Mouse (Mus musculus) cerebellum, postnatal 10 days (tissue): Measurements from ENCODE around the gene BC016579.

Source experiments
- DNase-seq, 2 experiments: peaks; one replicate each; pipeline ENCODE4 v3.0.0; 2021; ENCODE audit warnings: mixed read lengths in 2 of 2

BC016579 gene

DNA sequence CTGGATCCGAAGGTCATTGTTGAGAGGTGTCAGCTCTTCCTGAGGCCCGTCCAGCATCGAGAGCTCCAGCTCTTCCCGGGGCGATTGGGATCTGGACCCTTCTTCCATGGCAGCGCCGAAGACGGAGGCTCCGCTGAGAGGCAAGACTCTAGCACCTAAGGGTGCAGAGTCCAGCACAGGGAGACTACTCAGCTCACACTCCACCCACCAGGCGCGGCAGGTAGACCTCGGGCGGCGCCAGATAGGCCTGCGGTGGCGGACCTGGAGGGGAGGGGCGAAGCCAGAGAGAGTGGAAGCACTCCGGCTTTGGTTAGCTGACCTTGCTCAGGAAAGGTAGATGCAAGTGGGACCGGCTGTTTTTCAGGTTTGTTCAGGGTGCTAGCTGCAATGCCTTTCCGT, at the start of gene BC016579:
Gene BC016579, minus strand, starts transcription at position 135 of the 399 bp plus-strand sequence.
- DNase-seq = no peak

DNA sequence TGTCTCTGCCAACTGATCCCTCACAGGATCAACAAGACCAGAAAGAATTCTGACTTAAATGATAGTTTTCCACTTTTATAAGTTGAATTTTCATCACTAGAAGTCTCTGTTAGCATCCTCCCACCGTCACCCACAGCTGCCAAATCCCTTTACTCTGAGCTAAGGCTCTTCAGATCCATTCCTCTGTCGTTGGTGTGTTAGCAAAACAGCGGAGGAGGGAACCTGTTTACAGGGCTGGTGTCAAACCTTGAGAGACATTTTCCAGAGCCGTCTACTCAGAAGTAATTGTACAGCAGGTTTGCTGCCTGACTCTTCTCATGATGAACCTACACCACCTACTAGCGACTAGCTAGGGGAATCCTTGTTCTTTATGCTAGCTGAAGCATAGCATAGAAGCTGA, 45.4 kb upstream of the BC016579 start:
- DNase-seq = no peak

DNA sequence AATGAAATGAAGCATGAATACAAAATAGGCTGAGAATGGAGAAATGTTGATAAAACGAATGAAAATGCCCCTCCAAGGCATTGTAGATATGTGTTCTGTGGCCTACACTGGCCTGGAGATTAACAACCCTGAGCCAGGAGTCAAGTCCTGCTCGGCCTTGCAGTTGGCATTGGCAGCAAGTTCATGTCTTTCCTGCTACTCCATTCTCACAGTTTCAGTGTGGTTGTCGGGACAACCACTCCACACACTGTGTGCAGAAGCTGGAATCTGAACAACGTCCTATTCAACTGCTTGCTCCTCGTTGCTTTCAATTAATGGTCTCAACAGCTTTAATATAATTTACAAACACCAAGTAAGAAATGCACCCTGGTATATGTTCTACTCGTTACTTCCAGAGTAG, 44.1 kb upstream of the BC016579 start:
- DNase-seq = no peak

DNA sequence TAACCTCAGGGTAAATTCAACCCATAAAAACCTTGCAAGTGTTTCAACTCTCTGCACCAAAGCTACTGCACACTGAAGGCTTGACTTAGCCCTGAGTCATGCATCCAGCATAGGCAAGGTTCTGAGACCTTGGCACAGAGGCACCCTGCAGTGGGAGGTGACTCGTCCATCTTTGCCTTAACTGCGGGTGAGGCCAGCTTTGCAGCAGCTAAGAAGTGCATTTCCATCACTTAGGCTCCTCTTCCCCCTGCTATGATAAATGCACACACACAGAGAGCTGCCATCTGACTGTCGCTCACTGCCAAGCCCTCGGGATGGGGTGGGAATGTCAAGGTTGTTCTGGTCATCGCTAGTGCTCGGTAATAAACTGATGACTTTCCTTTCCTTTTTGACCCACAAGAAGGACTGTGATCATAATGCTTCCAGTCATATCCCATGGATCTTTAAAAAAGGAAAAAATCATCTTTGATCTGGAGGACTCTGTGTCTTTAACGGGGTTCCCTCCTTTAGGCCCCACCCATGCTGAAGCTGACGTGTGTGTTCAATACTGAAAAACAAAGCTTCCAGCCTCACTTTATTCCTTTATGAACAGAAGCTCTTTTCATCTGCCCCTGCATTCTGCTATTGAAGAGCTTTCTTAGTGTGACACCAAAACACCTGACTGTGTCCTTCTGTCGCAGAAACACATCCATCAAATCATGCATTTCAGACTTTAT, 41.7 kb upstream of the BC016579 start:
- peak; percentile 65 to 82 for DNase-seq

DNA sequence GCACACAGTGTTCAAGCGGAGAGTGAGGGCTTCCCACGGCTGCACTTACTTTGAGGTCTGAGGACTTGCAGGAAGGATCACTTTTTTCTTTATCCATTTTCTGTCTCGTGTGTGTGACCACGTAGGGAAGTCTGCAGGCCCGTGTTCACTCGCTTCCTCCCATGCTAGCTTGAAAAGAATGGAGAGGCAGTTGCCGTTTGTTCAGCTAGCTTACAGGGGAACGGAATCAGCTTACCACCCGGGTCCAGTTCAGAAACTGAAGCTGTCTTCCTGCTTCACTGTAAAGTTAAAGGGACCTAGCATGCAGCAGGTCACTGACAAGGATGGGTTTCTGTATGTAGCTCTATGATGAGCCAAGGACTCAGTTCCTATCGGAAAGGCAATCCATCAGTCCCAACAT, 39.7 kb upstream of the BC016579 start, which contains the start of gene Tmprss7:
Gene Tmprss7, minus strand, starts transcription at position 101 of the 400 bp plus-strand sequence.
- no peak for DNase-seq

DNA sequence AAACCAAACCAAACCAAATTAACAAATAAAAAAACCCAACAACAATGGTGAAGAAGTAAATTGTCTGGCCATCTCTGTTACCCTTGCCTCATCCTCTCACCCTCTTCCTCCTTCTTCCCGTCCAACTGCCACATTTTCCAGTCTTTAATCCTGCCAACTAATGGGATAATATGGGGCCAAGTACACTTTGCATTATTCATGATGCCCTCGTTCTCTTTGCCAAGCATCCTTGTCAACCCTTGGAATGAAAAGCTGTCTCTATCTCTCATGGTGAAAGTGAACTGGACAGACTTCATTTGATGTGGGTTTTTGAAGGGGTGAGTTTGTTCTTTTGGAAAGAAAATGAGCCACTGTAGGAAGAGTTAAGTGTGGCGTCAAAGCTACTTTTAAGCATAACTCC, 39.0 kb upstream of the BC016579 start:
- DNase-seq = peak; percentile 29 to 37

DNA sequence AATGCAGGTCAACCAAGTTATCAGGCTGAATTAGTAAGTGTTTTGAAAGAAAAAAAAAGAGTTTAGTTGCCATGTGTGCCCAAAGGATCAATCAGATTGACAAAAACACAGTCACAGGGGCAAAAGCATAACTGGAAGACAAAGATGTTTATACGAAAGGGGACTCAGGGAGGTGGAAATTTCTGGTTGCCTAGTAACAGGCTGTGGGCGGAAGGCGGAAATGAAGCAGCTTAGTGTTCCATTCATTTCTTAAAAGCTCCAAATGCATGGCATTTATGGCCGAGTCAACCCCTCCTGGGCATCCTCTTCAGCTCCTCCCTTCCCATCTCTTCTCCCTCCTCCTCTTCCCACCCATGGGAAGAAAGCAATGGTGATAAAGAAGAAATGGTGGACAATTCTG, 36.3 kb upstream of the BC016579 start:
- no peak for DNase-seq

DNA sequence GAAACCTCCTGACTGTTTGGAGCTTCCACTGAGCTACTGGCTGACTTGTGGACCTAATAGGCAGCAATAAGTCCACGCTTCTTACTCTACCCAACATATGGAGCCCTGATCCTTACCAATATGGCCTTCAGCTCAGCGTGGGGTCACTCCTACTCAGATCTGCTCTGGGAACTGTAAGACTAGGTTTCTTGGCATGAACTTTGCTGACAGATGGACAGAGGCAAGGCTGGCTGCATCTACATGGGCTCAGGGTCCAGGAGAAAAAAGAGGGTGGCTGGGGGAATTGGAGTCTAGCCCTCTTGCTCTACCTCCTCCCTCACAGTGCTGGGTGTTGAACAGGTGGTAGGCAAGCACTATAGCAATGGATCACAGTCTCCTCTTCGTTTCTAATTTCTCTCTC, 33.0 kb upstream of the BC016579 start:
- DNase-seq = peak; percentile 87 to 91

DNA sequence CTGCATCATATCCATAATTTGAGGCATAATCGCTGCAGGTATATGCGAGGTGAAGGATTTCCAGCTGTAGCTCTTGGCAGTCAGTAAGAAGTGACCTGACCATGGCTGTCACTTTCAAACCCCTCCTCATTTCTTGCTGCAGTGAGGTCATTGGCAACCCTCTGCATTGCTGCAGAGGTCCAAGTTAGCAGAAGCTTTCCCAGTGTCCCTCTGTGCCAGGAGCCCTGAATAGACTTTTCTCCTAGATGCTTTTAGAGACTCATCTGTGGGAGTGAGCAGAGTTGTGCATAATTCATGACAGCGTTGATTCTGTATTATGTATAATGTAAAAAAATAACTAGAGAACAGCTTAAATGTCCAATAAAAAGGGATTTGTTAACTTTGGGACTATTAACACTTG, 31.4 kb upstream of the BC016579 start:
- DNase-seq = peak; percentile 23 to 28

DNA sequence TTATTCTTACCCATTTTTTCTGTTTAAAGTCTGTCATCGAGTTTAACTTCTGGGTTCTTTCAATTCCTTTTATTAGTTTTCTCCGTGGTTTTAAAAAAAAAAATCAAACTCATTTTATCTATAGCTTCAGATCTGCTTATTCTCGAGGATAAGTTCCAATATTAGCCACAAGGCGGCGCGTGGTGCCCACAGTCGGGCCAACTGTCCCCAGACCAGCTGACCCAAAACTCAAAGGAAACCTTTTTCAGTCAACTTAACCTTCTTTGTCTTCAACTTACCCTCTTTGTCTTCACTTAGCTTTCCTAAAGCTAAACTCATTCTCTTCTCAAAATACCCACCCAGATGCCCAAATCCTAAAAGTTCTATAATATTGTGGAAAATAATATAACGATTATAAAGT, 30.9 kb upstream of the BC016579 start:
- DNase-seq = peak; percentile 92 to 94

DNA sequence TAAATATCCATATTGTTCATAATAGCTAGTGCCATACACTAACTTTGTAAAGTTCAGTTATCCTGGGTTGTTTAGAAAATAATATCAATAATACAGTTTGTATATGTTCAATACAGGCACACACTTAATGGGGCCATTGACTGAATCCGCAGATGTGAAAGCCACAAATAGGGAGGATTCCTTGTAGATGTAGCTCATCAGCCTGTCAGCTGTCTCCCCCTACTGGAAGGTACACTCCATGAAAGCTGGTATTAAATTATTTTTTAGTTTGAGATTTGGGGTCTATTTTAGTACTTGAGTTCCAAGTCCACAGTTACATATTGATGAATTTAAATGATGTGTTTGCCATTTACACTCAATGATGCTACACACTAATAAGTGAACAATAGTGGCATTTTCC, 22.6 kb upstream of the BC016579 start:
- DNase-seq = peak; percentile 32 to 42

DNA sequence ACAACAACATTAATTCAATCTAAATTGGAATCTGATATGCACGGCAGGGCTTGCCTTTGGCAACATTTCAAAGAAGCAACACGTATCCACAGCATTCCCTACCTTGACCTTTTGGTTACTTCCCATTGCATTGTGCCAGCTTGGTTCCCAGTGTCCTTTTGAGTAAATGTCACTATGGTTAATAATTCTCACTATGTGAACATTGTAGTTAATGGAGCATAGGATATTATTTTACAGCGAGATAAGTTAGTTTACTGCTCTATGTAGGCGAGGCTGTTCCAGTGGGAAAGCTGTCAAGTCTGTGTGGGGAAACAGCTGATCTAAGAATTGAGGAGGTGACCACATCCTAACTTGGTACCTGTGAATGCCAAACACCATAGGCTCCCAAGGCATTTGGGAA, 16.1 kb upstream of the BC016579 start:
- no peak for DNase-seq

DNA sequence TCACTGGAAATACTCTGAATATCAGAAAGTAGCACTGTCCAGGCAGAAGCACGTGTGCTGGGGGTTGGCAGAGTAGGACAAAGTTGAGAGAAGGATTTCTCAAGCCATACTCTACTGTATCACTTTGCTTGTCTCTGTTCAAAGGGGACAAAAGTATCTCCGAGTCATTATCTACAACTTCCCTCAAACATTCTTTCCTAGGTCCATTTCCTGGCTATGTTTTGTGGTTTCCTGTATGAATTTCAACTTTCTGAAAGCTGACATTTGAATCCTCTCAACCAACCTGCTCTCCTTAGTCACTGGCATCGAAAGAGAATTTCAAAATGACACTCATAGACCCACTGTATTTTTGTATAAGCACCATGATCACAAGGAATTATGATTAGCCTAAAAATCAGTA, 14.3 kb upstream of the BC016579 start:
- DNase-seq = no peak

DNA sequence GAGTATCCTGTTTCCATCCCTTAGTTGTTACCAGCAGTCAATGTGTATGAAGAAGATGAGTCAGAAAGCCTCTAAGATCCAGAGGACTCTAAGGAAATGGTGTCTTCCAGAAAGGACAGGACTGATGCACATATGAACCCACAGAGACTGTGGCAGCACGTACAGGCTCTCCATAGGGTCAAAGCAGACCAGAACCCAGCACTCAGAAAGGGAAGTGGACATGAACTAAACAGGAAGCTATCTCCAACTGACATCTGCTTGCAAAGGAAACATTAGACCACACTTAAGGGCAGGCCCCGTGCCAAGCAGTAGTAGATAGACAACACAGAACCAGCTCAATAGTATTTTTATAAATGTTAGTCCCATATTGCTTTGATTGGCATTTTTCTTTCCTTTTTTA, 12.3 kb upstream of the BC016579 start:
- DNase-seq = no peak

DNA sequence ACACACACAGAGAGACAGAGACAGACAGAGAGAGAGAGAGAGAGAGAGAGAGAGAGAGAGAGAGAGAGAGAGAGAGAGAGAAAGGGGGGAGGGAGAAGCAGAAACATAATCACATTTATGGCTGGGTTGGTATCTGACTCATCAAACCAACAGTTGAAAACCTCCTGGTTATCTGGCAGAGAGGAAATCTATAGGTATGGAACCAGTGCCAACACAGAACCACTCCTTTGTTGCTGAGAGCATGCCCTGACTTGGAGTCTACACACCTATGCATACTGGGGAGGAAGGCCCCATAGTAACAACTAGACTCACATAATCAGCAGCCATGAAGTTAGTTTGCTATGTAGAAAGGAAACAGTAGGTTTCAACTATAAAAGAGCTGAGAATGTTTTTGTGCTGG, 8.5 kb upstream of the BC016579 start:
- no peak for DNase-seq

DNA sequence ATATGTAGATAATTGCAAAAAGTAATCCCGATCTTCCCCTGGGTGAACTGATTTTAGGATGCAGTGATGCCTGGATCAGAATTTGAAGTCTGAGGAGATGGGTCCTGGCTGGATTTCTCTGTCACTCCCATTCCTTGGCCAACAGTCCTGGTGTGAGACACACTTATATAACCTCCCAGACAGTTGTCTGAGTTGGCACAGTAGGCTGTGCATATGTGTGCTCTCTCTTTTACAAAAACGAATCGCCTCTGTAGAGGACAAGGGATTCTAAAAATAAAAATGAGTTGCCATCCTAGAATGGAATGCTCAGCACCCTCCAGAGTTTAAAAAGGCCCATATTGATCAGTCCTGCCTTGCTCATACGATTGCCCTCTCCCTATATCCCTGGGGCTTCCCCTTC, 5.7 kb upstream of the BC016579 start:
- DNase-seq = no peak

DNA sequence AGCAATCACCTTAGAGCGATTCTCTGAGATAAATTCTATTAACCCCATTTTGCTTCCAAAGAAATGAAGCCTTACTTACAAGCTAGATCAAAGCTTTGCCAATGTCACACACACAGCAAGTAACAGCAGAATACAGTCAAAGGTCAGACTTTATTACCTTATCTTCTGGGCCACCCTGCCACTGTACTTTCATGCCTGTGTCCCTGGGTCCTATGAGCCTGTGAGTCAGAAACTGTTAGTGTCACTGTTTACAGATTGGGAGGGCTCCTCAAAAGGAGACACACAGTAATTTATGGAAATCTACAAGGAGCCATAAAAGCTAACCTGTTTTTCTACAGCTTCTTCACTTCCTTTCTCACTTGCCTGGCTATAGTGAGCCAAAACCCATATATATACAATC, 4.4 kb upstream of the BC016579 start:
- DNase-seq = no peak

DNA sequence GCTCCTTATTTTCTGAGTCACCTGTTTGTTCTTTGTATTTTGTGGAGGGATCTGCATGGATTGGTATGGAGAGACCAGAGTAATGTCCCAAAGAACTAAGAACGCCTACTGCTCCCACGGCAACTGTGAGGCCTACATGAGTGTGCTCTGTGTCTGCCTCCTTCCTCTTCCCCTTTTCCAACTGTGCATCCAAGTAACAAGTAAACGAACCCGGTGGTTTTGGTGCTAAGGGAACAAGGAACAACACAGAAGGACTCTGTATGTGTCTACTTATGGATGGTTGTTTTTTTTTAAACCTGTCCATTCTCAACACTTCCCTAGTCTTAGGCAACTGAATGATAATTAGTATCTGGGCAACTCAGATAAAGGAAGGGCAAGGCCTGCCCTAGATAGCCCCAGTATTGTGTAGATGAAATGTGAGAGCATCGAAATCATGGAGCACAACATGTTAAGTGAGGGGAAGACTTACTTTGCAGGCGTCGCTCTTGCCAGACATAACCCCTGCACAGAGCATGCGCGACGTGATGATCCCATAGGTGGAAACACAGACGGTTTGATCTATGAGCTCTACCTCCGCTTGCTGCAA, 3.8 kb upstream of the BC016579 start:
- DNase-seq = no peak

DNA sequence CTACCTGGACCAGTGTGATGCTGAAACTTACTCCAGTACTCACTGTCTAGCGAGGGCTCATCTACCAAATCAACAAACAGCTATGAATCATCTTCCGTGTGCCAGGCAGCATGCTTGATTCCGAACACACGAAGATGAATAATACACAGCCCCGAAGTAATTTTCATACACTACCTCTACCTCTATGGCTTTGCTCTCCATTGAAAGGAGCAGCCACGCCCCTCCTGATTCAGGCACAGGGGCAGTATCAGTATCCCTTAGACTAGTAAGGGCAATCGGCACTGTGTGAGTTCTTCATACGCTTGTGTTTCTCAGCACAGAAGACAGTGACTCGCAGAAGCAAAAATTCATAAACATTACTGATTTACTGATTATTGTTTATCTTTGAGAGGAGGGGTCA, 597 bp upstream of the BC016579 start:
- DNase-seq = no peak

DNA sequence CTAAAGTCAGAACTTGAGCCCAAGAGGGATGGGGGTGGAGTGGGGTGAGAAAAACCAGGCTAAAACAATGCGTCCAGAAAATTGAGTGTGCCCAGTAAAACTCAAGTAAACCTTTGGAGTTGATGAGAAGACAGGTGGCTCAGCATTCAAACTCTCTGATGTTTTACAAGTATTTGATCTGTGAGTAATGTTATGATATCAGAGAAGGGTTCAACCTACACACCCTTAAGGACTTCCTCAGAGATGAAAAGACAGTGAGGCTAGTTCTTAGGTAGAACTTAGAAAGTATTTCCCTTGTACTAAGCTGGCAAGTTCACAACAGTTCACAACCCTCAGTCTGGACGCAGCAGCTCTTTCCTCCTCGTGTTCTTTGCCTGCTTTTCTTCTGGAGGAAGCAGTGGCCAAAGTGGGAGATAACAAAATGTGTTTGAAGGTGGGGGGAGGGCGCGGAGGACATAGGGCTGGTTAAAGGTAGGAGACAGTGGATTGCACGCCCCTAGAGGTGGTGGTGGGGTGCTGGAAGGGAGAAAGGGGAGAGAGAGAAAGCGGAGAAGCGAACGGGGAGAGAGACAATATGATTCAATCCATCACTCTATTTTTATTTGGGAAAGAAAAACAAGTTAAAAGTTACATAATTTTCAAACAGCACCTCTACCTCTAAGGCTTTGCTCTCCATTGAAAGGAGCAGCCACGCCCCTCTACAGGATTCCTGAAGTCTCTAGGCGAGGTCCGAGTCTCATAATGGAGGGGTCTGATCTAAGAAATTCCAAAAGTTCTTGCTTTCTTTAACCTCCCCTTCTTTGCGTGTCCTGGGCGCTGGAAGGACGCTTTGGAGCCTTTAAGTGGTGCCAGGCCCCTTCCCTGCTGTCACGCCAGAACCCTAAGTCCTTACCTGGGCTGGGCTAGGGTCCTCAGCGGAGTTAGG, 597 bp downstream of the BC016579 start:
- no peak for DNase-seq

DNA sequence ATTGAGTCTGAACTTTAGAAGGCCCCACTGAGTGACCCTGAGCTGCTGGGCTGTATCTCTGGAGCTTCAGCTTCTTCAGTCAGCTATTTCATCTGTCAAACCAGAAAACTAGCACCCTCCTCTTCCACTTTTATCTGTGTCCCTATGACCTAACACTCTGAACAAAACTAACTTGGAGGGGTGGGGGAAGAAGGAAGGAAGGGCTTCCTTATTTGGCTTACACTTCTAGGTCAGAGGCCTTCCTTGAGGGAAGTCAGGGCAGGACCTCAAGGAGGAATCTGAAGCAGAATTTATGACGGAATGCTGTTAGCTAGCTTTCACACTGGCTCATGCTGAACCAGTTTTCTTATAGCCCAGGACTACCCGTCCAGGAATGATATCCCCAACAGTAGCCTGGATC, 2.4 kb downstream of the BC016579 start:
- DNase-seq = no peak

DNA sequence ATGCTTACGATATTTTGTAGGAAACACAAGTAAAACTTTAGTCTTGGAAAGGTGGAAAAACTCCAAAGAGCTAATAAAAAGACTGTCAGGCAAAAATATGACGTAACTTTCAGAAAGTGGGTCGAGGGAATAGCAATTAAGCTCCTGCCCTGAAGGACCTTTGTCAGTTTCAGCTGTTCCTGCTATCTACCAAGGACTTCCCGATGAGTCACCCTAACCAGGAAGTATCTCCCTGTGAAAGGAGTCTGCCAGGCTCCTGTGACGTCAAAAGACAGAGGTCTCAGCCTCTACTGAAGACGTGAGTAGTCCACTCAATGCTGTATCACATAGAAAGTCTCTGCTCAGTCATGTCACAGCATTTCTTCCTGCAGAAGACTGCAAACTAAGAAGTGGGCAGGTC, 9.5 kb downstream of the BC016579 start:
- DNase-seq = no peak

DNA sequence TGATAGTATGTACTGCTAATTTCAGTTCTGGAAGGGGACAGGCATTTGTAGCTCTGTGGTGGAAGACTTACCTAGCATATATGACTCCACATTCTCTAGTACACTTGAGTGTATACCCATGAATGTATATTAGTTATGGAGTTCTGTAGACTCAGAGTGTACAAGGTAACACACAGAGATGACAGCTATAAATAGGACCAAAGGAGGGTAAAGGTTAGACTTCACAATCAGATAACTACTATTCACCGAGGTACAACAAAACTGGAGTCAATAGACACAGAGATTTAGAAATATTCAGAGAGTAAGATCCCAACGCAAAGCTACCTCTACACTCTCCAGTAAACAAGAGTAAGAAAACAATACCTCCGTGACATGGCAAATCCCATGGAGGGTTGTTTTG, 9.9 kb downstream of the BC016579 start:
- DNase-seq = no peak

DNA sequence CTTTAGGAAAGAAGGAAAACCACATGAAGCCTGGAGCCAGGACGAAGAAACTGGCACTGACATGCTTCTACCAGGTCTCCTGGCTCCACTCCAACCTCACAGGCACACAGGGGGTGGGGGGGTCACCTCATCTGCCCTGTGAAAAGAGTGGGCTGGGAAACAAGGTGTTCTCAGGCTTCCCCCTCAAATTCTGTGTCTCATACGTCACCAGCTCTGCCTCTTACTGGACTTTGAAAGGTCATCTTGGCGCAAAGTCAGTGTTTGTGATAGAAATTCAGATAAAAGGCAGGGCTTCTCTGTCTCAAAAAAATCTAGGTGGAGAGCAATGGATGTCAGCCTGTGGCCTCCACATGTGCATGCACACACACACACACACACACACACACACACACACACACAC, 12.6 kb downstream of the BC016579 start:
- peak in 1 of 2 experiments; percentile 16 for DNase-seq
